Mouse (Mus musculus): ENCODE measurements around the gene Kcna7. TPM values are rescaled to one million over a fixed set of nuclear protein-coding genes. Genes with fewer than 3 reads are reported as not detected.
"Not testable (repeated sequence)": the region's sequence is repeated elsewhere in the genome, so short reads cannot be mapped to it uniquely, and the experiment has no call there.

Kcna7 gene
- polyA plus RNA-seq, 1 experiment from 2014 or later: not detected

DNA sequence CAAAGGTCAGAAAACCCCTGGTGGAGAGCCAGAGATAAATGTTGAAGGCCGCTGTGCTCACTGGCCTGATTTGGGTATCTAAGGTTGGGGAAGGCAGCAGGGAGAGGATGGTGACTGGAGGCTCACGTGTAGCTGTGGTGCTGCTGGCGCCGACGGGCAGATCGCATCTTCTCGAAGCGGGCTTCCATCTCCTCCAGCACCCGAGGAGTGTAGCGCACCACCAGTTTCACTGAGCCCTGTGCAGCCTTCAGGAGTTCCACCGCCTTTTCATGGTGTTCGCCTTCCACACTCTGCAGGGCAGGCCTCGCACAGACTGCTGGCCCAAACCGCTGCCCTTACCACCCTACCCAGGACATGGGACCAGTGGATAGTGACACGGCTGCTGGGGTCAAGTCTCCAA lies 37.3 kb upstream of the Kcna7 start:
- WGBS: 77% methylated on average over 15 of the region's 15 CpGs
- peak overlapping the region; percentile 63 for H3K9ac ChIP-seq (replicated peaks)
- ATAC-seq (ENCODE audit: low FRiP score, low read depth): no peak
- H3K9me3 ChIP-seq: no peaks in the 10 kb centered on the region
- H3K4me1 ChIP-seq: peaks cover 39% of the 10 kb centered on the region
- peaks cover 15% of the 10 kb centered on the region; the same call in 1 of the 2 replicates for H3K36me3 ChIP-seq
- H3K4me3 ChIP-seq: peak overlapping the region; percentile 87
- H3K4me2 ChIP-seq (replicated peaks): peak overlapping the region; percentile 77
- H3K27ac ChIP-seq (replicated peaks): no peak overlapping the region
- peaks cover 54% of the 10 kb centered on the region for H3K27me3 ChIP-seq

DNA sequence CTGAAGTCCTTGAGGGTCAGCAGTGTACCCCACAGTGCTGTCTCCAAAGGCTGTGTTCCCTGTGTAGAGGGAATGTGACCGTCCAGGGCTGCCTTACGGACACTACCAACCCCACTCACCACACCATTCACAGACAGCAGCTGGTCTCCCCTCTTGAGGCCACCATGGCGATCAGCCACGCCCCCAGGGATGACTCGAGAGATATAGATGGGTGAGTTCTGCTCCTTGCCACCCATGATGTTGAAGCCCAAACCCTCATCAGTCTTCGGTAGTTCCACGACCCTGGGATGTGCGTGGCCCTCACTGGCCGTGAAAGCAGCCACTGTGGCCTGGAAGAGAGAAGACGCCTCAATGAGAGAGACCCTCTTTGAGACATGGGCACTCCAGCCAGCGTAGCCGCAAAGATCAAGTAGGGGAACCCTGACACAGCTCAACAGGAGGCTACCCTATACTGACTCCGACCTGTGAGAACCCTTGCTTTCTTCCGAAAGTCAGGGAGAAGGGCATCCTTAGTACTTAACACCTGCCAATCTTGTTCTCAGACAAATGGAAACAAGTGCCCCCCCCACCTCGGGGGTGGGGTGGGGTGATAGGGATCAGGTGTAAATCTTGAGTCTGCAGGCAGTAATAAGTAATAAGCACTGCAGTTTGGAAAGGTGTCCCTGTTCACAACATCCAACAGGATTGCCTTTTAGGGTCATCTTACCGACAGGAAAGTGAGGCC lies 36.3 kb upstream of the Kcna7 start:
- Histone ChIP-seq H3K9ac (replicated peaks) (no peak overlapping the region), H3K36me3 (peaks cover 21% of the 10 kb centered on the region; the same call in 1 of the 2 replicates), H3K4me2 (replicated peaks) (peak overlapping the region; percentile 89; the same call in 1 of the 2 replicates), H3K27ac (replicated peaks) (no peak overlapping the region), H3K4me3 (0 out of 2 replicates have a peak overlapping the region, but pooled peaks have one; percentile 46), H3K27me3 (peaks cover 44% of the 10 kb centered on the region), H3K4me1 (peaks cover 39% of the 10 kb centered on the region), H3K9me3 (no peaks in the 10 kb centered on the region)
- ATAC-seq (ENCODE audit: low FRiP score, low read depth): no peak
- 78% methylated on average over 16 of the region's 16 CpGs for WGBS

DNA sequence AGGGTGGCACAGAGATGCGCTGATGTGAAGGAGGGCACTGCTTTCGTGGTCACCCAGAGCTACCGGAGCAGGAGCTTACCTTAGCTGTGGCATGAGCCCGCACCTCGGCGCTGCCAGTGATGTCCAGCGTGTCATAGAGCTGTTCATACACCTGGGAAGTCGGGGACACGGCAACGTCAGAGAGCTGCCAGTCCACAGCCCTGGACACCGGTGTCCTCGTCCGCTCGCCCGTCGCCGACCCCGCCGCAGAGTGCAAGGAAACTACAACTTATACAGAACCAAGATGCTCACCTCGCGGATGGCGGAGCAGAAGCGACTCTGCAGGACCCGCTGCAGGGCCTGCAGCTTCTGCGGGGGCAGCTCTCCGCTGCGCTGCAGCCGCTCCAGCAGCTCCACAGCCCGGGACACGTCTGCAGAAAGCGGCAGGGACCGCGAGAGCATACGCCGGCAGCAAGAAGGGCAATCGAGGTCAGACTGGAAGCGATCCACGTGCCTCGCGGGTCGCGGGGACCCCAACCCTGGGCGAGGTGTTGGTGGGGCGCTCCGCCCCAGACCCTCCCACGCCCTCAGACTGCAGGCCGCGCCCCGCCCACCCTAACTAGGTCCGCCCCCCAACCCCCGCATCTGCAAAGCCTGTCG lies 35.5 kb upstream of the Kcna7 start:
- peaks cover 39% of the 10 kb centered on the region for H3K4me1 ChIP-seq
- H3K27me3 ChIP-seq: peaks cover 42% of the 10 kb centered on the region
- H3K9ac ChIP-seq (replicated peaks): peak overlapping the region; percentile 62
- whole genome bisulfite sequencing: 9% methylated on average over 52 of the region's 52 CpGs
- H3K4me3 ChIP-seq: peak overlapping the region; percentile 46
- H3K27ac ChIP-seq (replicated peaks): no peak overlapping the region
- peaks cover 26% of the 10 kb centered on the region for H3K36me3 ChIP-seq
- ATAC-seq (ENCODE audit: low FRiP score, low read depth): no peak; the same call in 1 of the 2 replicates
- no peaks in the 10 kb centered on the region for H3K9me3 ChIP-seq
- H3K4me2 ChIP-seq (replicated peaks): peak overlapping the region; percentile 89

DNA sequence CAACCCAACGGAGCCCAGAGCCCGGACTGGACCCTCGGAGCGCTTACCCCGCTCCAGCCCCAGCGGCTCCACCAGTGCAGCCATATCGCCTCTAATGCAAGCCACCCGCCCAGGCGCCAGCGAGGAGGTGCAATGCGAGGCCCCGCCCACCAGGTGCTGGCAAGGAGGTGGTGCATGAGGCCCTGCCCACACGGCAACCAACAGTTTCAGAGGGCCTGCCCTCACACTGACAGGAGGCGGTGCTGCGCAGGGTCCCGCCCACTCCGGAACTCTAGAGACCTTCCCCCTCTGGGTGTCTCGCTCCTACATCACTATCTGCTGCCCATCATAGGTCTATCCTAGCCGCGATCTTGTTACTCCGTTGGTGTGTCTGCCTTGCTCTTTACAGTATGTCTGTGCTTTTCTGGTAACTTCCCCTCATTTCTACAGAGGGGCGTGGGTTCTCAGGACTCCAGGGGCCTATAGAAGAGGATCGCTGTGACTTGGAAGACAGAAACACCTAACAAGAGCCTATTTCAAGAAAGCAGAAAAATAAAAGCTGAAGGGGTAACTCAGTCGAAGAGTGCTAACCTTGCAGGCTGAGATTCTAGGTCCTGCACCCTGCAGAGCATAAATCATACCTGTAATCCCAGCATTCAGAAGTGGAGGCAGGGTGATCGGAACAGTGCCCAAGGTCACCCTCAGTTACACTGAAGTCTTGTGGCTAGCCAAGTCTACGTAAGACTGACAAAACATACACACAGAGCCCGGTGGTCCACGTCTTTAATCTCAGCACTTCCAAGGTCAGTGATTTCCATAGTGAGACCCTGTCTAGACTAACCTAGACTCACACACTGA lies 34.8 kb upstream of the Kcna7 start, which contains the start of gene Lin7b:
Gene Lin7b, minus strand, starts transcription at position 109 of the 837 bp plus-strand sequence.
- Histone ChIP-seq H3K27ac (replicated peaks) (no peak within 1 kb of the TSS), H3K4me1 (peaks cover 32% of the 10 kb centered on the region), H3K36me3 (peaks cover 32% of the 10 kb centered on the region), H3K27me3 (peaks cover 40% of the 10 kb centered on the region), H3K4me2 (replicated peaks) (peak within 1 kb of the TSS; percentile 89), H3K9me3 (no peaks in the 10 kb centered on the region), H3K9ac (replicated peaks) (peak within 1 kb of the TSS; percentile 62), H3K4me3 (peak within 1 kb of the TSS; percentile 46)
- 12% methylated on average over 28 of the region's 28 CpGs for WGBS
- ATAC-seq (ENCODE audit: low FRiP score, low read depth): peak; percentile 31

- Histone ChIP-seq H3K9me3 (no peaks in the 10 kb centered on the region), H3K4me1 (peaks cover 28% of the 10 kb centered on the region), H3K27me3 (peaks cover 40% of the 10 kb centered on the region), H3K27ac (replicated peaks) (no peak overlapping the region), H3K36me3 (peaks cover 49% of the 10 kb centered on the region), H3K4me3 (no peak overlapping the region), H3K9ac (replicated peaks) (no peak overlapping the region), H3K4me2 (replicated peaks) (no peak overlapping the region)
- 86% methylated on average over 5 of the region's 5 CpGs for WGBS
- ATAC-seq (ENCODE audit: low FRiP score, low read depth): no peak
Measured at GRCm38 (mm10) chr7:45372371-45372770, 33.1 kb upstream of the Kcna7 start.

DNA sequence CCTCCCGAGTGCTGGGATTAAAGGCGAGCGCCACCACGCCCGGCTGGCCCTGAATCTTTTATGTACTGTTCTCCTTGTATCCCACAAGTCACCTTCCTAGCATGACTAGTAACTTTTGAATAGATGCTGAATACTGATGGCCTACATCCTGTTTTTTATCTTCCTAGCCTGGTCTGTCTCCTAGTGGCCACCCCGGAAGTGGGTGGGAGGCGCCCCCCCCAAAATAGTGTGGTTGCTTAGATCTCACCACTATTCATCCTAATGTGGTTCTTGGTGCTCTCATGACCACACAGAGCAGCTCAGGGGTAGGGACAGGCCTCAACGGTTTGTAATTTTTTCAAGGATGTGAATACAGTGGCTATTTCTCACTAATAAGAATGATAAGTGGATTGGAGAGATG lies 30.8 kb upstream of the Kcna7 start:
- peaks cover 23% of the 10 kb centered on the region for H3K27me3 ChIP-seq
- H3K36me3 ChIP-seq: peaks cover 71% of the 10 kb centered on the region
- ATAC-seq (ENCODE audit: low FRiP score, low read depth): no peak
- no peak overlapping the region for H3K27ac ChIP-seq (replicated peaks)
- WGBS: 94% methylated on average over 8 of the region's 8 CpGs
- H3K4me3 ChIP-seq: no peak overlapping the region
- peaks cover 18% of the 10 kb centered on the region for H3K4me1 ChIP-seq
- H3K9ac ChIP-seq (replicated peaks): no peak overlapping the region
- no peak overlapping the region for H3K4me2 ChIP-seq (replicated peaks)
- no peaks in the 10 kb centered on the region for H3K9me3 ChIP-seq

- H3K4me1 ChIP-seq: peaks cover 4% of the 10 kb centered on the region; the same call in 1 of the 2 replicates
- H3K27me3 ChIP-seq: peaks cover 9% of the 10 kb centered on the region; the same call in 1 of the 2 replicates
- H3K4me2 ChIP-seq (replicated peaks): no peak overlapping the region
- no peak overlapping the region for H3K27ac ChIP-seq (replicated peaks)
- H3K9ac ChIP-seq (replicated peaks): no peak overlapping the region
- H3K4me3 ChIP-seq: no peak overlapping the region
- no peak for ATAC-seq (ENCODE audit: low FRiP score, low read depth)
- peaks cover 86% of the 10 kb centered on the region for H3K36me3 ChIP-seq
- WGBS: 97% methylated on average over 1 of the region's 1 CpGs
- no peaks in the 10 kb centered on the region for H3K9me3 ChIP-seq
Measured at GRCm38 (mm10) chr7:45376057-45376456, 29.4 kb upstream of the Kcna7 start.

DNA sequence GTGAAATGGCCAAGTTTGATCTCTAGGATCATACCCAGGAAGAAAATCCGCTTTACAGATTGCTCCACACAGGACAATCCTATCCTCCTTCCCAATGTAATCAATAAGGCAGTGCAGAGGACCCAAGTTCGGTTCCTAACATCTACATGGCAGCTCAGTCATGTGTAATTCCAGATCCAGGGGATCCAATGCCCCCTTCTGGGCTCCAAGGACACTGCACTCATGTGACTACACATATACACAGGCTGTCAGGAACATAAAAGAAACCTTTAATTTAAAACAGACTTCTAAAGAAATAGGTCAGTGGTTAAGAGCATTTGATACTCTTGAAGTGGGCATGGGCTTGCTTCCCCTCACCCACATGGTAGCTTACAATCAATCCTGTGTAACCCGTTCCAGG lies 19.4 kb upstream of the Kcna7 start:
- Histone ChIP-seq H3K4me1 (no peaks in the 10 kb centered on the region), H3K36me3 (peaks cover 98% of the 10 kb centered on the region), H3K4me2 (replicated peaks) (no peak overlapping the region), H3K9me3 (no peaks in the 10 kb centered on the region), H3K27me3 (no peaks in the 10 kb centered on the region), H3K9ac (replicated peaks) (no peak overlapping the region), H3K4me3 (no peak overlapping the region), H3K27ac (replicated peaks) (no peak overlapping the region)
- no peak for ATAC-seq (ENCODE audit: low FRiP score, low read depth)
- 90% methylated on average over 3 of the region's 3 CpGs for WGBS

- Histone ChIP-seq H3K36me3 (peaks cover 32% of the 10 kb centered on the region), H3K9ac (replicated peaks) (peak overlapping the region; percentile 95), H3K27me3 (no peaks in the 10 kb centered on the region; the same call in 1 of the 2 replicates), H3K4me1 (peaks cover 18% of the 10 kb centered on the region), H3K9me3 (no peaks in the 10 kb centered on the region), H3K27ac (replicated peaks) (peak overlapping the region; percentile 99), H3K4me3 (peak overlapping the region; percentile 88), H3K4me2 (replicated peaks) (peak overlapping the region; percentile 100)
- peak; percentile 81 for ATAC-seq (ENCODE audit: low FRiP score, low read depth)
- 0% methylated on average over 19 of the region's 20 CpGs for WGBS
Measured at GRCm38 (mm10) chr7:45395129-45395541, 10.3 kb upstream of the Kcna7 start.

DNA sequence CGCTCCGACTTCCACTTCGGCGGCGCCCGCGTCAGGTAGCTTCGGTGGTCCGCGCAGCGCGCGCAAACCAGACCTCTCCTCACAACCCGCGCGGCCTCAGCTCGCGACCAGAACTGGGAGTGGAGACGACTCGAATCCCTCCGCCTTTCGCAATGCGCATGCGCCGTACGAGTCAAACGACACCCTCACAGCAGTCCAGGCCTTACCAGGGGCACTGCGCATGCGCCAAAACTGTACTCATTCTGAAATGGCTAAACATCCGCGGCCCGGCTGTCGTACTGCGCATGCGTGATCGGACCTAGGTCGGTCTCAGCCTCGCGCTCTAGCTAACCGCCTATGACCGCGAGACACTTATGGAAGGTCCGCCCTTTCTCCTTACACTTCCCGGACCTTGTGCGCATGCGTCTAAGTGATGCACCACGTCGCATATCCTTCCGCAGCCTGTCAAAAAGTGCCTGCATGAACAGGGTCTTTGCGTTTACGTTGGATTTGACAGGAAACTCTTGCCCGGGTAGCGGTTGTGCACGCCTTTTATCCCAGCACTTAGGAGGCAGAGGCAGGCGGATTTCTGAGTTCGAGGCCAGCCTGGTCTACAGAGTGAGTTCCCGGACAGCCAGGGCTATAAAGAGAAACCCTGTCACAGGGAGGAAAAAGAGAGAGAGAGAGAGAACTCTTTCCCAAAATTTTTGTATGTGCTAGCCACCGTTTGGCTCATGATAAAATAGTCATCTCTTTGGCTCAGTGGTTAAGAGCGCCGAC lies 9.7 kb upstream of the Kcna7 start, which contains the start of gene Snrnp70:
Gene Snrnp70, minus strand, starts transcription at position 165 of the 759 bp plus-strand sequence.
- Histone ChIP-seq H3K9ac (replicated peaks) (peak within 1 kb of the TSS; percentile 95), H3K4me1 (peaks cover 18% of the 10 kb centered on the region), H3K4me3 (peak within 1 kb of the TSS; percentile 88), H3K9me3 (no peaks in the 10 kb centered on the region), H3K4me2 (replicated peaks) (peak within 1 kb of the TSS; percentile 100), H3K27ac (replicated peaks) (peak within 1 kb of the TSS; percentile 99), H3K36me3 (peaks cover 25% of the 10 kb centered on the region), H3K27me3 (no peaks in the 10 kb centered on the region; the same call in 1 of the 2 replicates)
- peak; percentile 96 for ATAC-seq (ENCODE audit: low FRiP score, low read depth)
- WGBS: 1% methylated on average over 60 of the region's 60 CpGs

DNA sequence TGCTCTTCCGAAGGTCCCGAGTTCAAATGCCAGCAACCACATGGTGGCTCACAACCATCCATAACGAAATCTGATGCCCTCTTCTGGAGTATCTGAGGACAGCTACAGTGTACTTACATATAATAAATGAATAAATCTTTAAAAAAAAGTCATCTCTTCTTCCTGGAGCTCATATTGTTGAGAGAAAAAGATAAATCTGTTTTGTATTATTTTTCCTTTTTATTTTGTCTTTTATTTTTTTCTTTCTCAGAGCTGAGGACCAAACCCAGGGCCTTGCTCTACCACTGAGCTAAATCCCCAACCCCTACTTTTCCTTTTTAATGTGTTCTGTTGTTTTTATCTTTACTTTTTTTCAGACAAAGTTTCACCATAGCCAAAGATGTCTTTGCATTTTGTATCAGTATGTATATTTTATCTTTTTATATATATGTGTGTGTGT lies 9.1 kb upstream of the Kcna7 start:
- not testable (repeated sequence) for H3K9me3 ChIP-seq; H3K9ac ChIP-seq (replicated peaks); H3K27me3 ChIP-seq
- Histone ChIP-seq H3K4me3 (peak overlapping the region; percentile 88), H3K4me1 (peaks cover 18% of the 10 kb centered on the region), H3K27ac (replicated peaks) (peak overlapping the region; percentile 71; the same call in 1 of the 2 replicates), H3K36me3 (peaks cover 21% of the 10 kb centered on the region), H3K4me2 (replicated peaks) (peak overlapping the region; percentile 54)
- peak; percentile 13 for ATAC-seq (ENCODE audit: low FRiP score, low read depth)
- whole genome bisulfite sequencing: 12% methylated on average over 3 of the region's 3 CpGs

Data from midbrain, embryonic 12.5 days (tissue).